Mouse (Mus musculus) midbrain, postnatal 0 days (tissue): ENCODE results near the gene Itpr2. TPM values are rescaled to one million over a fixed set of nuclear protein-coding genes. Genes with fewer than 3 reads are reported as not detected.
"Not testable (repeated sequence)": the region's sequence is repeated elsewhere in the genome, so short reads cannot be mapped to it uniquely, and the experiment has no call there.

ENCODE experiments used
- ATAC-seq: fragments of 200-750 bp; cut with Nextera tagmentation; 2 replicates; pipeline ENCODE4 v1.8.0; 2017; ENCODE audit warnings: moderate number of reproducible peaks, mild to moderate bottlenecking, moderate TSS enrichment, moderate library complexity; ENCODE audit not compliant: low FRiP score
- DNase-seq: peaks from one replicate; pipeline ENCODE4 v3.0.0-alpha.2; 2015; ENCODE audit warnings: low spot score
- H3K27ac ChIP-seq: fragments of 300-500 bp; sonication (generic); 2 replicates; pipeline ENCODE4 v1.5.1; 2014; ENCODE audit warnings: low read depth, mild to moderate bottlenecking, low read length, mixed read lengths
- H3K27me3 ChIP-seq: fragments of 300-500 bp; sonication (generic); 2 replicates; pipeline ENCODE4 v1.6.1; 2014; ENCODE audit warnings: low read length, control low read depth, mixed read lengths; ENCODE audit not compliant: insufficient read depth
- H3K36me3 ChIP-seq: fragments of 300-500 bp; sonication (generic); 2 replicates; pipeline ENCODE4 v1.6.1; 2014; ENCODE audit warnings: low read length, control low read depth, mixed read lengths; ENCODE audit not compliant: insufficient read depth
- H3K4me1 ChIP-seq: fragments of 300-500 bp; sonication (generic); 2 replicates; pipeline ENCODE4 v1.6.1; 2014; ENCODE audit warnings: mild to moderate bottlenecking, control low read depth, antibody characterized with exemption, low read length, mixed read lengths; ENCODE audit not compliant: insufficient read depth
- H3K4me2 ChIP-seq: fragments of 300-500 bp; sonication (generic); 2 replicates; pipeline ENCODE4 v1.6.1; 2014; ENCODE audit warnings: low read depth, mild to moderate bottlenecking, low read length, mixed read lengths; ENCODE audit not compliant: poor library complexity, severe bottlenecking
- H3K4me3 ChIP-seq: fragments of 300-500 bp; sonication (generic); 2 replicates; pipeline ENCODE4 v1.5.1; 2014; ENCODE audit warnings: low read depth, mild to moderate bottlenecking, low read length, moderate library complexity
- H3K9ac ChIP-seq: fragments of 300-500 bp; sonication (generic); replicated peaks from 2 replicates; pipeline ENCODE4 v1.6.1; 2014; ENCODE audit warnings: mild to moderate bottlenecking, low read length, moderate library complexity, mixed read lengths; ENCODE audit not compliant: poor library complexity, severe bottlenecking
- H3K9me3 ChIP-seq: fragments of 300-500 bp; sonication (generic); 2 replicates; pipeline ENCODE4 v1.6.1; 2016; ENCODE audit warnings: low read length, control low read depth
- CTCF ChIP-seq: IDR thresholded peaks from 2 replicates; pipeline ENCODE4 v1.5.1; 2016; ENCODE audit warnings: antibody characterized with exemption, mild to moderate bottlenecking
- WGBS: fragments of 180-500 bp; shearing (Covaris S2); extraction: QIAGEN DNeasy Blood & Tissue Kit; methylation state at CpG from one replicate; pipeline ENCODE4 v1.1.7; 2014; 5-methylcytosine and 5-hydroxymethylcytosine counted together
- polyA plus RNA-seq: library from polyadenylated mRNA; unstranded; fragments of >200 nt; fragmentation: Nextera tagmentation; extraction: Ambion mirVana; gene quantifications from 2 replicates; pipeline ENCODE4 v1.2.1, GENCODE M21; 2015
- total RNA-seq: library from RNA; depleted of rRNA; stranded (reverse); fragments of >200 nt; gene quantifications from 2 replicates; pipeline ENCODE4 v1.2.3, GENCODE M21; 2014

The Itpr2 gene
- total and polyA plus RNA-seq, 2 experiments from 2014 or later: 9.1 to 15.9 TPM

- WGBS: 71% methylated on average over 6 of the region's 6 CpGs
- TF ChIP-seq CTCF: no peak
- DNase-seq: no peak
- ATAC-seq: no peak
- no peak overlapping the region for H3K9ac ChIP-seq
- no peaks in the 10 kb centered on the region for H3K4me1 ChIP-seq
- H3K4me2 ChIP-seq: no peak overlapping the region
- no peaks in the 10 kb centered on the region for H3K9me3 ChIP-seq
- H3K27ac ChIP-seq: no peak overlapping the region
- no peak overlapping the region for H3K4me3 ChIP-seq
- H3K27me3 ChIP-seq: no peaks in the 10 kb centered on the region
- H3K36me3 ChIP-seq: no peaks in the 10 kb centered on the region
Observed at GRCm38 (mm10) chr6:146473216-146473955, 28.6 kb downstream of the Itpr2 start.

DNA sequence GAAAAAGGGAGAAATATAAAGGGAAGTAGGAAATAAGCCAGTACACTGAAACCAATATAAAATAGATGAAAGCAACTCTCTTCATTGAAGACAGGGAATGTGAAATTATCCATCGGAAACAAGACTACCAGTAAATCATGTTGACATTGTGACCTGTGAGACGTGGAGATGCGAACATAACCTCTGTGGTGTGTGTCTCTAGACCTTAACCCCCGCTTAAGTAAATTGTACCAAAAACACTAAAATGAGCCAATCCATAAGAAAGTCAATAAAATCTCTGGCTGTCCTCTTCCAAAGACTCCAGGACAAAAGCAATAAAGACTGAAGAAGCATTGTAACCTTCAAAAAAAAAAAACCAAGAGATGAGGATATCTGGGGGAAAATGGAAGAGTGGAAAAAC lies 31.6 kb downstream of the Itpr2 start:
- DNase-seq (no peak), ATAC-seq (no peak)
- Histone ChIP-seq H3K27me3 (no peaks in the 10 kb centered on the region), H3K27ac (no peak overlapping the region), H3K4me3 (no peak overlapping the region), H3K9ac (no peak overlapping the region), H3K9me3 (no peaks in the 10 kb centered on the region), H3K4me2 (no peak overlapping the region), H3K36me3 (no peaks in the 10 kb centered on the region; the same call in 1 of the 2 replicates), H3K4me1 (no peaks in the 10 kb centered on the region)
- 92% methylated on average over 4 of the region's 4 CpGs for WGBS
- no peak for TF ChIP-seq CTCF

- no peak overlapping the region for H3K4me3 ChIP-seq
- no peaks in the 10 kb centered on the region; the same call in 1 of the 2 replicates for H3K36me3 ChIP-seq
- 91% methylated on average over 2 of the region's 2 CpGs for WGBS
- ATAC-seq (no peak), DNase-seq (no peak)
- H3K4me2 ChIP-seq: no peak overlapping the region
- H3K27ac ChIP-seq: no peak overlapping the region
- H3K9me3 ChIP-seq: no peaks in the 10 kb centered on the region
- H3K4me1 ChIP-seq: no peaks in the 10 kb centered on the region
- H3K9ac ChIP-seq: no peak overlapping the region
- no peak for TF ChIP-seq CTCF
- no peaks in the 10 kb centered on the region for H3K27me3 ChIP-seq
Observed at GRCm38 (mm10) chr6:146469936-146470335, 32.1 kb downstream of the Itpr2 start.

DNA sequence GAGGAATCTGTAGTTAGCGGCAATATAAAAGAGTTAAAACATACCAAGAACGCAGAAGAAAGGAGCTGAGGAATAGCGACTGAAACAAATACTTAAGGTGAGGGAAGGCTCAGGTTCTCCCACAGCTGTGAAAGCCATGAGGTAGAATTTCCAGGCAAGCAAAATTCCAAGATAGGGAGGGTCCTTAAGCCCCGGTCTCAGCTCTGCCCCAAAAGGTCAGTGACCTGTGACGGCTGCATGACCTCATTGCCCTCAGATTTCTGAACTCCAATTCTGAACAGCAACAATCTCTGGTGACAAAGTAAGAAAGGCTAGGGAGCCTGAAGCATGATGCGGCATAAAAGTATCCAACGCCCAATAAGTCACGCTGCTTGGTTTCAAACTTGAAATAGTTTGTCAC lies 33.7 kb downstream of the Itpr2 start:
- ATAC-seq (no peak), DNase-seq (no peak)
- no peak overlapping the region for H3K9ac ChIP-seq
- H3K36me3 ChIP-seq: no peaks in the 10 kb centered on the region; the same call in 1 of the 2 replicates
- H3K9me3 ChIP-seq: no peaks in the 10 kb centered on the region
- no peak overlapping the region for H3K4me2 ChIP-seq
- no peak overlapping the region for H3K4me3 ChIP-seq
- TF ChIP-seq CTCF: no peak
- H3K27ac ChIP-seq: no peak overlapping the region
- WGBS: 46% methylated on average over 8 of the region's 8 CpGs
- no peaks in the 10 kb centered on the region for H3K27me3 ChIP-seq
- H3K4me1 ChIP-seq: no peaks in the 10 kb centered on the region

DNA sequence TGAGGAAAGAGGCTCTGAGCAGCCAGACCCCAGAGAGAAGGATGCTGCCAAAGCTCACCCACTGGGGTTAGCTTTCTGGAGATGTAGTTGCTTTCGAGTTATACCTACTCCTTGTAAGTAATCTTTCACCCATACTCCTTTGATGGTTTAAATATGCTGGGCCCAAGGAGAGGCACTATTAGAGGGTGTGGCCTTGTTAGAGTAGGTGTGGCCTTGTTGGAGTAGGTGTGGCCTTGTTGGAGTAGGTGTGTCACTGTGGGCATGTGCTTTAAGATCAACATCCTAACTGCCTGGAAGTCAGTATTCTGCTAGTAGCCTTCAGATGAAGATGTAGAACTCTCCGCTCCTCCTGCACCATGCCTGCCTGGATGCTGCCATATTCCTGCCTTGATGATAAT lies 37.4 kb downstream of the Itpr2 start:
- DNase-seq, H3K9me3 ChIP-seq: not testable (repeated sequence)
- 96% methylated on average over 2 of the region's 2 CpGs for WGBS

GRCm38 (mm10) chr6:146464014-146464644 lies 37.9 kb downstream of the Itpr2 start:
- Histone ChIP-seq H3K27ac (no peak overlapping the region), H3K4me3 (no peak overlapping the region)
- DNase-seq: no peak

More for the DNA sequence above, 37.4 kb downstream of the Itpr2 start:
- not testable (repeated sequence) for H3K27me3 ChIP-seq, H3K9ac ChIP-seq, H3K27ac ChIP-seq, H3K4me2 ChIP-seq, ATAC-seq, H3K4me1 ChIP-seq, H3K4me3 ChIP-seq, H3K36me3 ChIP-seq

More at GRCm38 (mm10) chr6:146464014-146464644, 37.9 kb downstream of the Itpr2 start:
- TF ChIP-seq CTCF: no peak
- Histone ChIP-seq H3K4me2 (no peak overlapping the region), H3K9ac (no peak overlapping the region), H3K9me3 (no peaks in the 10 kb centered on the region), H3K4me1 (no peaks in the 10 kb centered on the region), H3K36me3 (no peaks in the 10 kb centered on the region; the same call in 1 of the 2 replicates), H3K27me3 (no peaks in the 10 kb centered on the region)
- ATAC-seq: no peak
- 92% methylated on average over 8 of the region's 8 CpGs for WGBS
